Mouse (Mus musculus): Measurements from ENCODE around the gene Ets1.
A peak's percentile ranks its signal among the peaks of the same experiment; 100 is the strongest.

DNA sequence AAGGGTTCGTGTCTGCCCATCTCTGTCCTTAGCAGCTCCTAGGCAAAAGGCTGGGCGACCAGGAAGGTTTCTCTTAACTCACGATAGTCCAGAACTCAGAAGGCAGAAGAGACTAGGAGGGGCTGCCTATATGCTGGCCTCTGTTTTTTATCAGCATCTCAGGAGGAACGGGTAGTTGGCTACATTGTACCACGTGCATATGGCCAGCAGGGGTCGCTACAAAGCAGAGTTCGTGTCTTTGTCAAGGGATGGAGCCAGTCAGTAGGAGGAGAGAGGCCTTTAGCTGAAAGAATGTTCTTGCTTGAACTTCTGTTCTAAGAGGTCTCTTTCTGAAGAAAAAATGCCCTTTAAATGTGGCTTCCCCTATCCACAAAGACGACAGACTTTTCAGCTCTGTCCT lies 46.1 kb upstream of the Ets1 start:
- TF ChIP-seq CTCF (IDR thresholded peaks at IDR 0.05; ENCODE audit: low read depth, low read length), result peak; percentile 87
- no peak for TF ChIP-seq POLR2A (IDR thresholded peaks at IDR 0.05; ENCODE audit: borderline replicate concordance, low read depth, low read length)

Measured in bone marrow macrophage, adult 2 months (primary cell).